Mouse (Mus musculus) embryonic facial prominence, embryonic 12.5 days (tissue): ENCODE results near the gene Gda. TPM values are rescaled to one million over a fixed set of nuclear protein-coding genes. Genes with fewer than 3 reads are reported as not detected.

Source experiments
- ATAC-seq: fragments of 200-750 bp; cut with Nextera tagmentation; 2 replicates; pipeline ENCODE4 v1.8.0; 2017; ENCODE audit not compliant: insufficient number of reproducible peaks, insufficient read depth, low FRiP score, low TSS enrichment
- H3K27ac ChIP-seq: fragments of 300-500 bp; sonication (generic); 2 replicates; pipeline ENCODE4 v1.5.1; 2016; ENCODE audit warnings: mild to moderate bottlenecking
- H3K27me3 ChIP-seq: fragments of 300-500 bp; sonication (generic); 2 replicates; pipeline ENCODE4 v1.6.1; 2016; ENCODE audit warnings: mild to moderate bottlenecking, moderate library complexity
- H3K36me3 ChIP-seq: fragments of 300-500 bp; sonication (generic); 2 replicates; pipeline ENCODE4 v1.6.1; 2016; ENCODE audit warnings: mild to moderate bottlenecking
- H3K4me1 ChIP-seq: fragments of 300-500 bp; sonication (generic); 2 replicates; pipeline ENCODE4 v1.6.1; 2016
- H3K4me2 ChIP-seq: fragments of 300-500 bp; sonication (generic); replicated peaks from 2 replicates; pipeline ENCODE4 v1.6.1; 2016; ENCODE audit warnings: mild to moderate bottlenecking, moderate library complexity
- H3K4me3 ChIP-seq: fragments of 300-500 bp; sonication (generic); 2 replicates; pipeline ENCODE4 v1.5.1; 2016; ENCODE audit warnings: mild to moderate bottlenecking
- H3K9ac ChIP-seq: fragments of 300-500 bp; sonication (generic); 2 replicates; pipeline ENCODE4 v1.6.1; 2016; ENCODE audit warnings: mild to moderate bottlenecking, moderate library complexity
- H3K9me3 ChIP-seq: fragments of 300-500 bp; sonication (generic); 2 replicates; pipeline ENCODE4 v1.6.1; 2016; ENCODE audit warnings: mild to moderate bottlenecking, moderate library complexity
- WGBS: fragments of 180-500 bp; shearing (Covaris S2); methylation state at CpG from one replicate; pipeline ENCODE4 v1.1.7; 2016; 5-methylcytosine and 5-hydroxymethylcytosine counted together
- polyA plus RNA-seq: library from polyadenylated mRNA; unstranded; fragments of >200 nt; fragmentation: Nextera tagmentation; extraction: Ambion mirVana; gene quantifications from 2 replicates; pipeline ENCODE4 v1.2.1, GENCODE M21; 2016

The Gda gene
- 0.06 and 0.12 TPM in 2 replicates for polyA plus RNA-seq

- H3K4me1 ChIP-seq: peaks cover 4% of the 10 kb centered on the region; the same call in 1 of the 2 replicates
- peaks cover 25% of the 10 kb centered on the region for H3K27me3 ChIP-seq
- peak within 1 kb of the TSS; percentile 48 for H3K9ac ChIP-seq
- ATAC-seq: no peak
- 51% methylated on average over 2 of the region's 2 CpGs for whole genome bisulfite sequencing
- H3K27ac ChIP-seq: no peak within 1 kb of the TSS
- peak within 1 kb of the TSS; percentile 89 for H3K4me2 ChIP-seq
- peak within 1 kb of the TSS; percentile 47 for H3K4me3 ChIP-seq
- no peaks in the 10 kb centered on the region for H3K36me3 ChIP-seq
- 0 out of 2 replicates have a peak, but pooled peaks cover 5% of the 10 kb centered on the region for H3K9me3 ChIP-seq
Observed at GRCm38 (mm10) chr19:21473345-21473744, at the start of gene Gda. Gda (minus strand) TSS chr19:21473445.

GRCm38 (mm10) chr19:21520280-21520679 is 47.0 kb upstream of the Gda start:
- Histone ChIP-seq H3K9me3 (no peaks in the 10 kb centered on the region), H3K4me3 (no peak overlapping the region), H3K4me1 (no peaks in the 10 kb centered on the region), H3K36me3 (no peaks in the 10 kb centered on the region), H3K9ac (no peak overlapping the region), H3K27me3 (no peaks in the 10 kb centered on the region), H3K4me2 (no peak overlapping the region), H3K27ac (no peak overlapping the region)
- no peak for ATAC-seq
- 72% methylated on average over 2 of the region's 2 CpGs for WGBS

GRCm38 (mm10) chr19:21510116-21510515 is 36.9 kb upstream of the Gda start:
- Histone ChIP-seq H3K4me1 (no peaks in the 10 kb centered on the region), H3K4me3 (no peak overlapping the region), H3K9me3 (no peaks in the 10 kb centered on the region), H3K27ac (no peak overlapping the region), H3K36me3 (no peaks in the 10 kb centered on the region), H3K4me2 (no peak overlapping the region), H3K9ac (no peak overlapping the region), H3K27me3 (no peaks in the 10 kb centered on the region)
- no peak for ATAC-seq
- WGBS: 53% methylated on average over 3 of the region's 3 CpGs

- 81% methylated on average over 7 of the region's 7 CpGs for WGBS
- Histone ChIP-seq H3K27ac (no peak overlapping the region), H3K4me1 (no peaks in the 10 kb centered on the region), H3K27me3 (no peaks in the 10 kb centered on the region), H3K4me2 (no peak overlapping the region), H3K4me3 (no peak overlapping the region), H3K36me3 (no peaks in the 10 kb centered on the region), H3K9ac (no peak overlapping the region), H3K9me3 (no peaks in the 10 kb centered on the region)
- no peak for ATAC-seq
Observed at GRCm38 (mm10) chr19:21507561-21508232, 34.5 kb upstream of the Gda start.

GRCm38 (mm10) chr19:21507133-21507532 is 33.9 kb upstream of the Gda start:
- no peaks in the 10 kb centered on the region for H3K27me3 ChIP-seq
- H3K9me3 ChIP-seq: no peaks in the 10 kb centered on the region
- no peak overlapping the region for H3K4me2 ChIP-seq
- H3K4me3 ChIP-seq: no peak overlapping the region
- ATAC-seq: no peak
- no peaks in the 10 kb centered on the region for H3K36me3 ChIP-seq
- H3K27ac ChIP-seq: no peak overlapping the region
- H3K9ac ChIP-seq: no peak overlapping the region
- WGBS: 68% methylated on average over 2 of the region's 2 CpGs
- no peaks in the 10 kb centered on the region for H3K4me1 ChIP-seq

GRCm38 (mm10) chr19:21504716-21505115 is 31.5 kb upstream of the Gda start:
- Histone ChIP-seq H3K4me3 (no peak overlapping the region), H3K27me3 (no peaks in the 10 kb centered on the region), H3K4me2 (no peak overlapping the region), H3K36me3 (no peaks in the 10 kb centered on the region), H3K9me3 (no peaks in the 10 kb centered on the region), H3K9ac (no peak overlapping the region), H3K4me1 (no peaks in the 10 kb centered on the region), H3K27ac (no peak overlapping the region)
- 75% methylated on average over 2 of the region's 2 CpGs for WGBS
- ATAC-seq: no peak

GRCm38 (mm10) chr19:21499394-21499983 is 26.2 kb upstream of the Gda start:
- H3K27ac ChIP-seq: no peak overlapping the region
- no peak overlapping the region for H3K4me3 ChIP-seq
- no peaks in the 10 kb centered on the region for H3K4me1 ChIP-seq
- no peak overlapping the region for H3K9ac ChIP-seq
- H3K36me3 ChIP-seq: no peaks in the 10 kb centered on the region
- no peaks in the 10 kb centered on the region for H3K27me3 ChIP-seq
- no peak for ATAC-seq
- 77% methylated on average over 2 of the region's 2 CpGs for WGBS
- H3K4me2 ChIP-seq: no peak overlapping the region
- no peaks in the 10 kb centered on the region for H3K9me3 ChIP-seq

GRCm38 (mm10) chr19:21495817-21496216 is 22.6 kb upstream of the Gda start:
- ATAC-seq: no peak
- Histone ChIP-seq H3K27me3 (no peaks in the 10 kb centered on the region), H3K9me3 (no peaks in the 10 kb centered on the region), H3K4me1 (no peaks in the 10 kb centered on the region), H3K36me3 (no peaks in the 10 kb centered on the region), H3K9ac (no peak overlapping the region), H3K27ac (no peak overlapping the region), H3K4me3 (no peak overlapping the region), H3K4me2 (no peak overlapping the region)
- WGBS: 77% methylated on average over 4 of the region's 4 CpGs

- no peaks in the 10 kb centered on the region for H3K9me3 ChIP-seq
- no peak overlapping the region for H3K4me2 ChIP-seq
- no peak overlapping the region for H3K9ac ChIP-seq
- no peak overlapping the region for H3K4me3 ChIP-seq
- H3K27ac ChIP-seq: no peak overlapping the region
- no peaks in the 10 kb centered on the region for H3K36me3 ChIP-seq
- no peaks in the 10 kb centered on the region for H3K27me3 ChIP-seq
- no peaks in the 10 kb centered on the region for H3K4me1 ChIP-seq
- WGBS: 86% methylated on average over 10 of the region's 10 CpGs
- no peak for ATAC-seq
Observed at GRCm38 (mm10) chr19:21493807-21494521, 20.7 kb upstream of the Gda start.

- no peak overlapping the region for H3K4me2 ChIP-seq
- H3K4me3 ChIP-seq: no peak overlapping the region
- no peaks in the 10 kb centered on the region for H3K36me3 ChIP-seq
- ATAC-seq: no peak
- H3K9ac ChIP-seq: no peak overlapping the region
- no peaks in the 10 kb centered on the region for H3K27me3 ChIP-seq
- no peak overlapping the region for H3K27ac ChIP-seq
- H3K4me1 ChIP-seq: no peaks in the 10 kb centered on the region
- H3K9me3 ChIP-seq: no peaks in the 10 kb centered on the region
Observed at GRCm38 (mm10) chr19:21491391-21491790, 18.1 kb upstream of the Gda start.

GRCm38 (mm10) chr19:21487124-21487944 is 14.1 kb upstream of the Gda start:
- ATAC-seq: no peak
- no peak overlapping the region for H3K4me2 ChIP-seq
- no peak overlapping the region for H3K27ac ChIP-seq
- 79% methylated on average over 5 of the region's 5 CpGs for WGBS
- no peak overlapping the region for H3K4me3 ChIP-seq
- H3K27me3 ChIP-seq: no peaks in the 10 kb centered on the region
- H3K9ac ChIP-seq: no peak overlapping the region
- H3K9me3 ChIP-seq: no peaks in the 10 kb centered on the region
- no peaks in the 10 kb centered on the region for H3K4me1 ChIP-seq
- H3K36me3 ChIP-seq: no peaks in the 10 kb centered on the region
